Mouse (Mus musculus) liver, adult 10 weeks (tissue): ENCODE data around the gene Vmn1r168. TPM values are rescaled to one million over a fixed set of nuclear protein-coding genes. Genes with fewer than 3 reads are reported as not detected.

Experiments used
- polyA plus RNA-seq: library from polyadenylated mRNA; stranded (reverse); fragments of 350-450 nt; fragmentation: Illumina TruSeq; extraction: RNeasy Lipid Tissue Mini Kit (QIAGEN cat#74804); gene quantifications from one replicate; pipeline ENCODE4 v1.2.3, GENCODE M21; 2014; ENCODE audit warnings: low read depth, low replicate concordance

The Vmn1r168 gene
- not detected for polyA plus RNA-seq

GRCm38 (mm10) chr7:23539432-23539831, at the start of gene Vmn1r168:
TSS of gene Vmn1r168 (plus strand) at chr7:23539732.

DNA sequence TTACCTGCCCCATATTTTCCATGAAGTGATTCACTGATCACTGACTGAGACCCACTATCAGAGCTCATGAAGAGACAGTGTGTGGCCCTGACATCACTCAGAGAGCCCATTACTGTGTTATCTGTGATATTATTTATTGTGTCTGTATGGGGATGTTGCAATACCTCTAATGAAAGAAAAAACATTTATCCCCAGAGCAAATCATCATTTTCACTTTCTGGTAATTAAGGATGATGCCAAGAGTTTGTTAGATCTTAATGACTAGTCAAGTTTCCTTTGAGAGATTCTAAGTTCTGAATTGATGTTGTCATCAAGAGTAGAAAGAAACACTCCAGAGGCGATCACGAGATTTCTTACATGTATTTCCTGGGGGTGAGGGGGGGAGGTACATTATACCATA, 32.4 kb upstream of the Vmn1r168 start, which contains the start of gene Vmn1r167:
Gene Vmn1r167, minus strand, starts transcription at position 101 of the 400 bp plus-strand sequence.

DNA sequence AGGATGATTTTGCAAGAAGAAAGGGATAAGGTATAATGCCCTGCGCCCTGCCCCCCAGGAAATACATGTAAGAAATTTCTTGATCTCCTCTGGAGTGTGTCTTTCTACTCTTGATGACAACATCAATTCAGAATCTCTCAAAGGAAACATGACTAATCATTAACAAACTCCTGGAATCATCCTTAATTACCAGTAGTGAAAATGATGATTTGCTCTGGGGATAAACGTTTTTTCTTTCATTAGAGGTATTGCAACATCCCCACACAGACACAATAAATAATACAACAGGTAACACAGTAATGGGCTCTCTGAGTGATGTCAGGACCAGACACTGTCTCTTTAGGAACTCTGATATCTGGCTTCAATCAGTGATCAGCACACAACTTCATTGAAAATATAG, 35.7 kb downstream of the Vmn1r168 start, which contains the start of gene Vmn1r169:
Gene Vmn1r169, plus strand, starts transcription at position 301 of the 400 bp plus-strand sequence.

Other genes starting within 250 kb of the Vmn1r168 start
- not detected for gene Nlrp4e, start 238.5 kb upstream of the Vmn1r168 start, polyA plus RNA-seq
- not detected for gene Nlrp5, start 153.8 kb upstream of the Vmn1r168 start, polyA plus RNA-seq
- not detected for gene Vmn1r167, start 32.5 kb upstream of the Vmn1r168 start, polyA plus RNA-seq
- not detected for gene Vmn1r169, start 35.8 kb downstream of the Vmn1r168 start, polyA plus RNA-seq
- gene Vmn1r170, start 66.4 kb downstream of the Vmn1r168 start, polyA plus RNA-seq: not detected
- gene Vmn1r171, start 91.0 kb downstream of the Vmn1r168 start, polyA plus RNA-seq: not detected
- gene Vmn1r172, start 118.6 kb downstream of the Vmn1r168 start, polyA plus RNA-seq: not detected
- gene Vmn1r173, start 161.0 kb downstream of the Vmn1r168 start, polyA plus RNA-seq: not detected
- gene Vmn1r174, start 212.5 kb downstream of the Vmn1r168 start, polyA plus RNA-seq: not detected